Mouse (Mus musculus): ENCODE data around the gene Ankrd65. TPM values are rescaled to one million over a fixed set of nuclear protein-coding genes. Genes with fewer than 3 reads are reported as not detected.

The Ankrd65 gene
- polyA plus RNA-seq, 1 experiment, result 0.49 TPM

DNA sequence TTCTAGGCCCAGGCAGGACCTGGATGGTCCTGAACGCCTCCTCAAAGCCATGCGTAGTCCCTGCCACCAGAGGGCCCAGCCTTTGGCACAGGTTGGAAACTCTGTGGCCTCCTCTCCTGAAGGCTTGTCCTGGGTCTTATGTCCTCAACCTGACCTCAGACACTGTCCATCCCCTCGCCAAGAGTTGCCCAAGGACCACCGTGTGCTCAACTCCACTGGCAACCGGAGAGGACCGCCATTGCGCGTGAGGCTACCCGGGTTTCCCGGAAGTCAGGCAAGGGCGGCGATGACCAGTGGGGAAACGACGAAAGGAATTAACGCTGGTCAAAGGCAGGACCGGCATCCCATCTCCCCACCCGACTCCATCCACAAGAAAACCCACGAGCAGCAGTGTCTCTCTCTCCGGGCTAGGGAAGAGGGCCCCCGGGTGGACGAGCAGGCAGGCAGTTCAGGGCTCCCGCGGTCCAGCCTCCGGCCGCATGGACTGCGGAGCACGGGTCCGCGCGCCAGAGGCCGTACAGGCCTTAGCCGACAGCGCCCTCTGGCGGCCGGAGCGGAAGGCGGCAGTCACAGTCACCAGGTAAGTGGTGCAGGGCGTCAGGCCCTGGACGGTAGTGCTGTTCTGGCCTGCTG, 20.2 kb upstream of the Ankrd65 start:
- Histone ChIP-seq H3K27ac (ENCODE audit: insufficient read depth, low read length) (0 out of 2 replicates have a peak overlapping the region, but pooled peaks have one; percentile 1), H3K27me3 (ENCODE audit: control insufficient read depth, insufficient read depth, low read length) (no peaks in the 10 kb centered on the region), H3K4me3 (ENCODE audit: extremely low read depth, insufficient read depth, insufficient read length) (peak overlapping the region; percentile 57), H3K4me1 (ENCODE audit: control insufficient read depth, insufficient read depth, insufficient read length) (peaks cover 9% of the 10 kb centered on the region), H3K36me3 (ENCODE audit: control insufficient read depth, insufficient read depth, low read length) (no peaks in the 10 kb centered on the region)
- TF ChIP-seq CTCF (IDR thresholded peaks at IDR 0.05; ENCODE audit: extremely low read depth, insufficient read depth, insufficient read length, insufficient replicate concordance) (peak; percentile 98), POLR2A (IDR thresholded peaks at IDR 0.05; ENCODE audit: low read depth, low read length) (no peak)
- WGBS, result under 1% methylated on average over 39 of the region's 39 CpGs
- DNase-seq (ENCODE audit: low read depth in 1 of 2, low spot score in 2 of 2), result peak; percentile 45 to 82

DNA sequence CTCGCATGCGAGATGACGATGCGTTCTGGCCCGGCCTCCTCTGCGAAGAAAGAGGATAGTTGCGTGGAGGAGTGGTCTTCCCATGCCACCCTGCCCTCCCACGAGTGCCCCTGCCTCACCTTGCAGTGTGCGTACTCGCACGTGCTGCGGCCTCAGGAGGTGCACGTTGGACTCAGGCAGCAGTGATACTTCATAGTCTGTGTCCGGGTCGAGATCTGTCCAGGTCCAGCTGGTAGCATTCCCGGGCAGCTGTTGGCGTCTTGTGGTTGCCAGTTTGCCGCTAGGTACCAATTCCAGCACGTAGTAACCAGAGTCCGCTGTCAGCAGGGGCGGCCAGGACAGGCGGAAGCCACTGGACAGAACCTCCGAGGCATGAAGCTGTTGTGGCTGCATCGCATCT, 19.6 kb upstream of the Ankrd65 start:
- no peak for DNase-seq (ENCODE audit: low read depth in 1 of 2, low spot score in 2 of 2)
- H3K27me3 ChIP-seq (ENCODE audit: control insufficient read depth, insufficient read depth, low read length), result no peaks in the 10 kb centered on the region

DNA sequence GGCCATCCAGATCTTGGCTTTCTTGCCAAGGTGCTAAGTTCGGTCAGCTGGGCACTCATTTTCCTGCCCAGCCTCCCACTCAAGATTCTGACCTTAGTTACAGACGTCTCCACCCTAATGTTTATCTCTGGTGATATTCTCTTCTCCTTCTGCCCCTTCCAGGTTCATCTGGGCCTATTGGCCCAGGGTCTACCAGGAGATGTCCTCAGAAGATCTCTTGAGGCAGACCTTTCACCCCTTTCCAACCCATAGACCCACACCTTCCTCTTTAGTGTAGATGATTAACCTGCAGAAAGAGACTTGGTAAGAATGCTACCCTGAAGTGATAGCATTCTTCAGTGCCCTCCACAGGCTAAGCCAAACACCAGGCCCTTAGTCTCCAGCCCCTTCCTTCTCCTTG, 18.5 kb upstream of the Ankrd65 start:
- no peaks in the 10 kb centered on the region for H3K36me3 ChIP-seq (ENCODE audit: control insufficient read depth, insufficient read depth, low read length)
- no peak for DNase-seq (ENCODE audit: low read depth in 1 of 2, low spot score in 2 of 2)
- TF ChIP-seq POLR2A (IDR thresholded peaks at IDR 0.05; ENCODE audit: low read depth, low read length), result no peak
- TF ChIP-seq CTCF (IDR thresholded peaks at IDR 0.05; ENCODE audit: extremely low read depth, insufficient read depth, insufficient read length, insufficient replicate concordance), result no peak
- H3K4me1 ChIP-seq (ENCODE audit: control insufficient read depth, insufficient read depth, insufficient read length), result peaks cover 17% of the 10 kb centered on the region
- no peak overlapping the region for H3K4me3 ChIP-seq (ENCODE audit: extremely low read depth, insufficient read depth, insufficient read length)
- no peak overlapping the region for H3K27ac ChIP-seq (ENCODE audit: insufficient read depth, low read length)
- H3K27me3 ChIP-seq (ENCODE audit: control insufficient read depth, insufficient read depth, low read length), result no peaks in the 10 kb centered on the region
- WGBS, result 89% methylated on average over 2 of the region's 2 CpGs

More for the DNA sequence above, 19.6 kb upstream of the Ankrd65 start:
- no peak overlapping the region for H3K4me3 ChIP-seq (ENCODE audit: extremely low read depth, insufficient read depth, insufficient read length)
- H3K4me1 ChIP-seq (ENCODE audit: control insufficient read depth, insufficient read depth, insufficient read length), result peaks cover 13% of the 10 kb centered on the region
- no peak overlapping the region for H3K27ac ChIP-seq (ENCODE audit: insufficient read depth, low read length)
- H3K36me3 ChIP-seq (ENCODE audit: control insufficient read depth, insufficient read depth, low read length), result no peaks in the 10 kb centered on the region
- TF ChIP-seq POLR2A (IDR thresholded peaks at IDR 0.05; ENCODE audit: low read depth, low read length) (no peak), CTCF (IDR thresholded peaks at IDR 0.05; ENCODE audit: extremely low read depth, insufficient read depth, insufficient read length, insufficient replicate concordance) (no peak)
- WGBS, result 74% methylated on average over 24 of the region's 24 CpGs

DNA sequence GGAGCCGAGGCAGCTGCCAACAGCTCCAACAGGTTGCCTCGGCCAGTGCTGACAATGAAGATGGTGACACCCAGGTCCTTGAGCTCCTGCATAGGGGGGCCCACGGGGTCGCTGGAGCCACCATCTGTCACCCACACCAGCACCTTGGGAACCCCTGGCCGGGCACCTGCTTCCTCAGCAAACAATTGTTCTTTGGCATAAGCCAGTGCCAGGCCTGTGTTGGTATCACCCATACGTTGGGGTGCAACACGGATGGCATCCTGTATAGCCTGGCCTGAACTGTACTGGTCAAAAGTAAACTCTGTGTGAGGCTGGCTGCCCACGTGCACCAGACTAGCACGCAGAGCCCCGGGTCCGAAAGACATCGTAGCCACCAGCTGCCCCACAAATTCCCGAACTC, 17.5 kb upstream of the Ankrd65 start:
- DNase-seq (ENCODE audit: low read depth in 1 of 2, low spot score in 2 of 2), result no peak
- H3K4me3 ChIP-seq (ENCODE audit: extremely low read depth, insufficient read depth, insufficient read length), result no peak overlapping the region
- H3K27me3 ChIP-seq (ENCODE audit: control insufficient read depth, insufficient read depth, low read length), result no peaks in the 10 kb centered on the region
- peaks cover 17% of the 10 kb centered on the region for H3K4me1 ChIP-seq (ENCODE audit: control insufficient read depth, insufficient read depth, insufficient read length)
- WGBS, result 92% methylated on average over 13 of the region's 13 CpGs
- no peak overlapping the region for H3K27ac ChIP-seq (ENCODE audit: insufficient read depth, low read length)
- no peak for TF ChIP-seq POLR2A (IDR thresholded peaks at IDR 0.05; ENCODE audit: low read depth, low read length)
- no peak for TF ChIP-seq CTCF (IDR thresholded peaks at IDR 0.05; ENCODE audit: extremely low read depth, insufficient read depth, insufficient read length, insufficient replicate concordance)
- no peaks in the 10 kb centered on the region for H3K36me3 ChIP-seq (ENCODE audit: control insufficient read depth, insufficient read depth, low read length)

DNA sequence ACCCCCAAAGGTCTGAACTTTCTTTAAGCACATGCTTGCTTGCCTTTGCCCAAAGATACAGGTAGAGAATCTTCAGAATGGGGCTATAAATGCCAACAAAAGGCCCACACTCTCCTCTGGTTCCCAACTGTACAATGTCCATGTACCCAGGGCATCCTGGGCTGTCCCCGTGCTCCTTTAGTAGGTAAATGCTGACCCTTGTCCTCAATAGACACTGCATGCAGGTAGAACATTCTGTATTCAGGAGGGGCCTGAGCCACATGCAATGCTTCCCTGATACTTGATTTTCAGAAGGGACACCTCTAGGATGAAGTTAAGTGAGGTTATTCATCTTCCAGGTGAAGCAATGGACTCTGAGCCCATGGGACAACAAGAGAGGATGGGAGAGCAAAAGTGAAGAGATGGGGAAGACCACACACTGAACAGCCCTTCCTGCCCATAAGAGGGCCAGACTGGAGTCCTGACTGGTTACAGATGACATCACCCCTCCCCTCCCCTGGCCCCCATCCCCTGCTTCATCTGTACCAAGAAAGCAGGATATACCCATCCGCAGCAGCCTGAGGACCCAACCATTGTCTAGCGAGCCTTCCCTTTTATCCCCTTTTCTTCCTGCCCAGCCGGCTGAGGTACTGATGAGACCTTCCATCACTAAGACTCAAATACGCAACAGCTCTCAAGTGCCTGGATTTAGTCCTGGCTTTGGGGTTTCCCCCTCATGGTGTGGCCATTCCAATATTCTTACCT, 16.7 kb upstream of the Ankrd65 start:
- no peak for DNase-seq (ENCODE audit: low read depth in 1 of 2, low spot score in 2 of 2)
- peaks cover 17% of the 10 kb centered on the region for H3K4me1 ChIP-seq (ENCODE audit: control insufficient read depth, insufficient read depth, insufficient read length)
- WGBS, result 54% methylated on average over 5 of the region's 5 CpGs
- no peak overlapping the region for H3K27ac ChIP-seq (ENCODE audit: insufficient read depth, low read length)
- H3K27me3 ChIP-seq (ENCODE audit: control insufficient read depth, insufficient read depth, low read length), result no peaks in the 10 kb centered on the region
- peak overlapping the region; percentile 10; the same call in 1 of the 2 replicates for H3K4me3 ChIP-seq (ENCODE audit: extremely low read depth, insufficient read depth, insufficient read length)
- no peak for TF ChIP-seq POLR2A (IDR thresholded peaks at IDR 0.05; ENCODE audit: low read depth, low read length)
- no peak for TF ChIP-seq CTCF (IDR thresholded peaks at IDR 0.05; ENCODE audit: extremely low read depth, insufficient read depth, insufficient read length, insufficient replicate concordance)
- H3K36me3 ChIP-seq (ENCODE audit: control insufficient read depth, insufficient read depth, low read length), result no peaks in the 10 kb centered on the region

DNA sequence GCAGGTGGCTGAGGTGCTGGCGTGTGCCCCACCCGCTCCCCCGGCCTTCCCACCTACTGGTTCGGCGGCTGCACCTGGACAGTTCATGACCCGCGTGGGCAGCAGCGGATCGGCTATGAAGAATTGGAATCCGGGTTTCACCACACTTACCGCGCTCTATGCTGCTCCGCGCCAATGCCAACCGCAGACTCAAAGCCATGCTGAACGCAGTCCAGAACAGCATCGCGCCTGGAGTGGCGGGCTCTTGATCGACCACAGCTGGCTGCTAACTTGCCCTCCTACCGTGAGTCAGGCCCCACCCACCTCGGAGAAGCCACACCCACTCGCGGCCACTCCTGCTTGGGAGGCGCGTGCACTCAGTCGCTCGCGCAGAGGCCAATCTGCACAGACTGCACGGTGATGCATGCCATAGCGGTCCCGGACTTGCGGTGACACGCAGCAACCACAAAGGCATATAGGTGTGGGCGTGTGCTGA, 15.9 kb upstream of the Ankrd65 start, which contains the start of gene Vwa1:
TSS of gene Vwa1 (minus strand) at position 419 of the 475 bp plus-strand sequence.
- 1% methylated on average over 35 of the region's 35 CpGs for WGBS

More for the DNA sequence above, 15.9 kb upstream of the Ankrd65 start, which contains the start of gene Vwa1:
- no peak for TF ChIP-seq CTCF (IDR thresholded peaks at IDR 0.05; ENCODE audit: extremely low read depth, insufficient read depth, insufficient read length, insufficient replicate concordance)
- peak; percentile 1; the same call in 1 of the 2 replicates for TF ChIP-seq POLR2A (IDR thresholded peaks at IDR 0.05; ENCODE audit: low read depth, low read length)
- Histone ChIP-seq H3K4me3 (ENCODE audit: extremely low read depth, insufficient read depth, insufficient read length) (peak within 1 kb of the TSS; percentile 28; the same call in 1 of the 2 replicates), H3K27me3 (ENCODE audit: control insufficient read depth, insufficient read depth, low read length) (no peaks in the 10 kb centered on the region), H3K4me1 (ENCODE audit: control insufficient read depth, insufficient read depth, insufficient read length) (peaks cover 17% of the 10 kb centered on the region), H3K27ac (ENCODE audit: insufficient read depth, low read length) (peak within 1 kb of the TSS; percentile 45), H3K36me3 (ENCODE audit: control insufficient read depth, insufficient read depth, low read length) (no peaks in the 10 kb centered on the region)
- peak; percentile 25 to 81 for DNase-seq (ENCODE audit: low read depth in 1 of 2, low spot score in 2 of 2)
